ENCODE assay signal across 9 mouse cellular contexts in the genomic region with DNA sequence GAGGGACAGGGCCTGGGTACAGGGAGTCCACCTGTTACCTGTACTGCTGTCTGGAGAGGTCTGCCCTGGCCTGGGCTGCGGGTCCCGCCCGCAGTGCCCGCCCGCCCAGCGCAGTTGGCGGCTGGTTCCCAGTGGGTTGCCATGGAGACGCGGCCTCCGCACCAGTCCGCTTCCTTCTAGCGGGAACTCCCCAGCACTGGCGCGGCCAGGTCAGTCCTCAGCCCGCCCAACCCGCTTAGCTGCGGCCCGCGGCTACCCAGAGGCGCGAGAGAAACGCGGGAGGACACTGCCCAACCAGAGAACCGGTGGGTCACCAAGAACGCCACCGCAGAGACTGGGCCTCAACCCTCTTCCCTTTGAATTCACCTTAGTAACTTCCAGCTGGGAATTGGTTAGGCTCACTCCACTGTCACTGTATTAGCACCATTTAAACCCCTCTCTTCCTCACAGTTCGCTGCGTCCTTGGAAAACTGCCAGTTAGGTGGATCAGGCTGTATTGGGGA. TPM values are rescaled to one million over a fixed set of nuclear protein-coding genes. Genes with fewer than 3 reads are reported as not detected.
A peak's percentile ranks its signal among the peaks of the same experiment; 100 is the strongest.
DNase-seq lines count a peak whose midpoint lies in the region.
"Had no signal": no experiment of that assay in that cellular context is flagged by ENCODE, and none has a peak within 500 bp of the region (broad histone marks: within the 10 kb centered on the region; RNA-seq: fewer than 3 reads in every experiment).

A gene (minus strand): TSS at position 149 of the 503 bp plus-strand sequence.

- H3K9me3 ChIP-seq in embryonic facial prominence, embryonic 10.5 days: no peaks in the 10 kb centered on the region
- H3K9me3 ChIP-seq: G1E had no signal

- H3K36me3 ChIP-seq in embryonic facial prominence, embryonic 10.5 days (replicated peaks): no peaks in the 10 kb centered on the region
- H3K36me3 ChIP-seq: G1E had no signal

- H3K4me1 ChIP-seq in embryonic facial prominence, embryonic 10.5 days: peaks cover 9% of the 10 kb centered on the region

- H3K27ac ChIP-seq in embryonic facial prominence, embryonic 10.5 days (replicated peaks): peak within 1 kb of the TSS; percentile 44; the same call in 1 of the 2 replicates

- H3K4me3 ChIP-seq in embryonic facial prominence, embryonic 10.5 days: peak within 1 kb of the TSS; percentile 58

- intact Hi-C loops in heart, postnatal 14 days (cut with DNase I): no loop called here

- DNase-seq in gastrocnemius, postnatal 10 days: peak; percentile 39
- no peak for DNase-seq in gastrocnemius, adult 18-20 months (ENCODE audit: low spot score)
- DNase-seq in embryonic facial prominence, embryonic 10.5 days (ENCODE audit: low spot score): peak; percentile 81
- peak; percentile 36 to 37 for DNase-seq in heart, postnatal 14 days
- DNase-seq in kidney, postnatal 36 days: peak; percentile 57 to 77
- peak; percentile 47 to 65 for DNase-seq in lung, adult 18-20 months
- peak; percentile 53 for DNase-seq in ovary, adult 18-20 months (ENCODE audit: low spot score)
- DNase-seq in spleen, postnatal 10 days (ENCODE audit: low spot score in 2 of 2): no peak

- H3K27me3 ChIP-seq in embryonic facial prominence, embryonic 10.5 days (replicated peaks; ENCODE audit: low read depth, poor library complexity, severe bottlenecking): peaks cover 15% of the 10 kb centered on the region

- 1% methylated on average over 28 of the region's 28 CpGs for WGBS in embryonic facial prominence, embryonic 10.5 days

RNA-seq across cellular contexts. Expression of the gene that starts here (rescaled TPM):
- under 1 TPM; 0.09 to 0.11 TPM for total RNA-seq in gastrocnemius, postnatal 10 days (2021)
- not detected for total RNA-seq in gastrocnemius, adult 18-20 months (2021)
- polyA plus RNA-seq in embryonic facial prominence, embryonic 10.5 days (2016; fragmentation: Nextera tagmentation; extraction: Ambion mirVana): 0.59 TPM in 2 replicates
- under 1 TPM; 0.24 to 0.26 TPM for total RNA-seq in heart, postnatal 14 days (2021)
- polyA plus RNA-seq: G1E had no signal

Comparison
In these comparisons a context has a peak if more than half of its experiments do, and no peak if none do; other contexts are left out.
1. Peak in DNase-seq in gastrocnemius, postnatal 10 days; RNA of the gene not detected or under 1 TPM.
2. Peak in DNase-seq, H3K4me3 ChIP-seq and H3K27ac ChIP-seq in embryonic facial prominence, embryonic 10.5 days; RNA of the gene not detected or under 1 TPM.
3. Peak in DNase-seq in heart, postnatal 14 days; RNA of the gene not detected or under 1 TPM.
4. DNase-seq: peak in kidney, postnatal 36 days (2 of 2), lung, adult 18-20 months (2 of 2) and ovary, adult 18-20 months (single experiment); none in gastrocnemius, adult 18-20 months (single experiment) and spleen, postnatal 10 days (0 of 2).